Mouse (Mus musculus) ovary, postnatal 14 days (tissue): ENCODE results near the gene Ppm1h.
"Not testable (repeated sequence)": the region's sequence is repeated elsewhere in the genome, so short reads cannot be mapped to it uniquely, and the experiment has no call there.

Source experiments
- DNase-seq: peaks from one replicate; pipeline ENCODE4 v3.0.0; 2022; ENCODE audit warnings: low spot score

The Ppm1h gene

GRCm38 (mm10) chr10:122899971-122900370 is 221.4 kb downstream of the Ppm1h start:
- no peak for DNase-seq

GRCm38 (mm10) chr10:122900466-122900865 is 221.9 kb downstream of the Ppm1h start:
- no peak for DNase-seq

- no peak for DNase-seq
Measured at GRCm38 (mm10) chr10:122901379-122901778, 222.8 kb downstream of the Ppm1h start.

- no peak for DNase-seq
Measured at GRCm38 (mm10) chr10:122909406-122910032, 231.0 kb downstream of the Ppm1h start.

- DNase-seq = no peak
Measured at GRCm38 (mm10) chr10:122910798-122911225, 232.2 kb downstream of the Ppm1h start.

GRCm38 (mm10) chr10:122911668-122912067 is 233.1 kb downstream of the Ppm1h start:
- DNase-seq = no peak

- no peak for DNase-seq
Measured at GRCm38 (mm10) chr10:122912086-122912690, 233.6 kb downstream of the Ppm1h start.

GRCm38 (mm10) chr10:122912701-122913368 is 234.3 kb downstream of the Ppm1h start:
- peak; percentile 67 for DNase-seq

- DNase-seq = no peak
Measured at GRCm38 (mm10) chr10:122913393-122913792, 234.8 kb downstream of the Ppm1h start.

- DNase-seq = no peak
Measured at GRCm38 (mm10) chr10:122915905-122916304, 237.3 kb downstream of the Ppm1h start.

GRCm38 (mm10) chr10:122917648-122918324 is 239.2 kb downstream of the Ppm1h start:
- DNase-seq = no peak

GRCm38 (mm10) chr10:122918325-122918694 is 239.7 kb downstream of the Ppm1h start:
- DNase-seq = no peak

- no peak for DNase-seq
Measured at GRCm38 (mm10) chr10:122918754-122919153, 240.2 kb downstream of the Ppm1h start.

GRCm38 (mm10) chr10:122919416-122919815 is 240.9 kb downstream of the Ppm1h start:
- no peak for DNase-seq

- no peak for DNase-seq
Measured at GRCm38 (mm10) chr10:122920218-122920795, 241.7 kb downstream of the Ppm1h start.

- DNase-seq = no peak
Measured at GRCm38 (mm10) chr10:122922226-122922625, 243.7 kb downstream of the Ppm1h start.

GRCm38 (mm10) chr10:122924571-122924970 is 246.0 kb downstream of the Ppm1h start:
- not testable (repeated sequence) for DNase-seq

- no peak for DNase-seq
Measured at GRCm38 (mm10) chr10:122926275-122926674, 247.7 kb downstream of the Ppm1h start.

GRCm38 (mm10) chr10:122930520-122930919 is 252.0 kb downstream of the Ppm1h start:
- no peak for DNase-seq

- DNase-seq = peak; percentile 33
Measured at GRCm38 (mm10) chr10:122931193-122931832, 252.8 kb downstream of the Ppm1h start.

- DNase-seq = no peak
Measured at GRCm38 (mm10) chr10:122931851-122932550, 253.4 kb downstream of the Ppm1h start.
